Mouse (Mus musculus) effector memory CD4-positive, alpha-beta T cell, adult 7 months (primary cell): ENCODE measurements around the gene Hdac2. TPM values are rescaled to one million over a fixed set of nuclear protein-coding genes. Genes with fewer than 3 reads are reported as not detected.

Source experiments
- polyA plus RNA-seq: library from polyadenylated mRNA; unstranded; fragments of 100-300 nt; shearing (Covaris generic); gene quantifications from one replicate; pipeline ENCODE4 v1.2.1, GENCODE M21; 2017

Hdac2 gene
- 62.6 TPM for polyA plus RNA-seq

DNA sequence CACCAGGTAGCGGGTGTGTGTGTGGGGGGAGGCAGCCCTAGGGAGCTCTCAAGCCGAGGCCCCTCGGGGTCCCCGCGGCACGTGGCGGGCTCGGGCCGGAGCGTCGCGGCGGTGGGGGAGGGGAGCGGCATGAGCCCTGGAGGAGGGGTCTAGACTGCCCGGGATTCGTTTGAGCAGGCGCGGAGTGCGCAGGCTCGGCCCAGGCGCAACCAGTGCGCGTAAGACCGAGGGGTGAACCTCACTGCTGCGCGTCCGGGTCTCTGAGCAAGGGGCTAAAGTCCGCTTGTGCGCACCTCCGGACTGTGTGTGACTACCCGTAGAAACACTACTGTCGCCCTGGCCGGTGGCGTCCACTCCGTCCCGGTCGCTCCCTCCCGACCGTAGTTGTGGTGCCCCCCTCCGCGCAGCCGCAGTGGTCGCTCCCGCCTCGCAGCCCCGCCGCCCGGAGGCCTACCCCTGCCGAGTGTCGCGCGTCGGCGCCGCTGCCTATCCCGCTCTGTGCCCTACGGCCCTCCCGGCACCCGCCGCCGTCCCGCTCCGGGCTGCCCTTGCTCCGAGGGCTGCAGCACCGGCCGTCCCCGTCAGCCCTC lies at the start of gene Hdac2:
TSS of gene Hdac2 (plus strand) at position 459 of the 590 bp plus-strand sequence.

Other genes with a start within 250 kb of the Hdac2 start
- gene Marcks, start 164.4 kb downstream of the Hdac2 start, polyA plus RNA-seq: 0.16 TPM